Mouse (Mus musculus): ENCODE results near the gene Plrg1.

GRCm38 (mm10) chr3:83025475-83026301 lies 29.6 kb upstream of the Plrg1 start, which contains the start of gene Fga:
- TF ChIP-seq POLR2A (IDR thresholded peaks at IDR 0.05; ENCODE audit: insufficient read length, low read depth), result no peak
- no peak for TF ChIP-seq POLR2AphosphoS2 (IDR thresholded peaks at IDR 0.05; ENCODE audit: insufficient read length, low read depth)
- TF ChIP-seq MYOG (IDR thresholded peaks at IDR 0.05; ENCODE audit: control insufficient read depth in 1 of 3, insufficient read depth in 1 of 3, insufficient read length in 2 of 3, low read depth in 2 of 3), result no peak
- no peak for TF ChIP-seq TCF12 (IDR thresholded peaks at IDR 0.05; ENCODE audit: insufficient read depth, poor library complexity, severe bottlenecking)
- TF ChIP-seq CEBPB (IDR thresholded peaks at IDR 0.05; ENCODE audit: insufficient read depth, poor library complexity, severe bottlenecking), result no peak
- no peak for TF ChIP-seq USF1 (IDR thresholded peaks at IDR 0.05; ENCODE audit: low read depth)
- no peak for TF ChIP-seq SRF (IDR thresholded peaks at IDR 0.05; ENCODE audit: control insufficient read depth, insufficient read length, low read depth)
